Mouse (Mus musculus) embryonic fibroblast, embryonic 13.5 days (primary cell): ENCODE results near the gene B630019K06Rik.

Experiments
- CTCF ChIP-seq: IDR thresholded peaks from 2 replicates; pipeline ENCODE4 v1.5.1; 2011; ENCODE audit warnings: mild to moderate bottlenecking, control low read depth, low read length, moderate library complexity, borderline replicate concordance; ENCODE audit not compliant: insufficient read depth
- POLR2A ChIP-seq: IDR thresholded peaks from 2 replicates; pipeline ENCODE4 v1.6.1; 2011; ENCODE audit warnings: low read depth, mild to moderate bottlenecking, control low read depth, low read length, moderate library complexity

DNA sequence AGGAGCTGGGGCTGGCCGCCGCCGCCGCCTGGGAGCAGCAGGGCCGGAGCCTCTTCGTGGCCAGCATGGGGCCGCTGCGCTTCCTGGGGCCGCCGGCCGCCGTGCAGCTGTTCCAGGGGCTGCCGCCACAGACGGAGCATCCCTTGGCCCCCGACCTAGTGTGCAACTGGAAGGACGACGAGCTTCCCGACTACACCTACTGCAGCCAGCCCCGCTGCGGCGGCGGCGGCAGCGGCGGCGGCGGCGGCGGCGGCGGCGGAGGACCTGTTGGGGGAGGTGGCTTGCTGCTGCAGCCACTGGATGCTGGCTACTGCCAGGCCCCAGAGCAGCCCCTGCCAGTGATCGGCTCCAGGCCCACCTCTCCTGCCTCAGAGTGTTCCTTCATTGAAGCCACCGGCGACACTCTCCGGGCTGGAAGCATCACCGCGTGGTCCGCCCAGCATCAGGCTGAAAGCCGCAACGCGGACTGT is 1.0 kb downstream of the B630019K06Rik start:
- TF ChIP-seq CTCF = no peak
- TF ChIP-seq POLR2A = no peak
